Mouse (Mus musculus) adrenal gland, postnatal 10 days (tissue): ENCODE measurements around the gene Taok1. TPM values are rescaled to one million over a fixed set of nuclear protein-coding genes. Genes with fewer than 3 reads are reported as not detected.
A peak's percentile ranks its signal among the peaks of the same experiment; 100 is the strongest.
"Not testable (repeated sequence)": the region's sequence is repeated elsewhere in the genome, so short reads cannot be mapped to it uniquely, and the experiment has no call there.

Experiments used
- DNase-seq: peaks from one replicate; pipeline ENCODE4 v3.0.0; 2021; ENCODE audit warnings: mixed read lengths
- total RNA-seq, 2 experiments: library from RNA; stranded (reverse); gene quantifications; 2 replicates each; pipeline ENCODE4 v1.2.3; 2021

Taok1 gene
- total RNA-seq, 2 experiments from 2014 or later: 45.4 to 52.4 TPM

DNA sequence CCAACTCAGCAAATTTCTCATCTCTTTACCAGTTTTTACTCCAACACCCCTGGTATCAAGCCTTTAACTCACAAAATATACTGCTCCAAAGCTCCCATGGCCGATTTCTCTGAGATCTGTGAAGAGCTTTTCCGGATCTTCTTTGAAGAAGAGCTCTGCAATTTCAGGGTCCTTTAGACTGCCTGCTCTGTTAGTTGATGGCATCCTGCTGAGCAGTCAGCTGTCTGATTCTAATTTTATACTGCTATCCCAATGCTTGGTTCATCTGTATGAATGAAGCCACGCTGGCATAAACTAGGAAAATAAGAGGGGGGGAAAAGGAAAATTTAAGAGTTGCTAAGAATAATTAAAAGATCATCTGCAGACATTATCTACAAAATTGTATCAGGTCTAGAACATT is 22.4 kb downstream of the Taok1 start:
- DNase-seq: no peak

GRCm38 (mm10) chr11:77545261-77545660 is 62.4 kb downstream of the Taok1 start:
- DNase-seq: no peak

DNA sequence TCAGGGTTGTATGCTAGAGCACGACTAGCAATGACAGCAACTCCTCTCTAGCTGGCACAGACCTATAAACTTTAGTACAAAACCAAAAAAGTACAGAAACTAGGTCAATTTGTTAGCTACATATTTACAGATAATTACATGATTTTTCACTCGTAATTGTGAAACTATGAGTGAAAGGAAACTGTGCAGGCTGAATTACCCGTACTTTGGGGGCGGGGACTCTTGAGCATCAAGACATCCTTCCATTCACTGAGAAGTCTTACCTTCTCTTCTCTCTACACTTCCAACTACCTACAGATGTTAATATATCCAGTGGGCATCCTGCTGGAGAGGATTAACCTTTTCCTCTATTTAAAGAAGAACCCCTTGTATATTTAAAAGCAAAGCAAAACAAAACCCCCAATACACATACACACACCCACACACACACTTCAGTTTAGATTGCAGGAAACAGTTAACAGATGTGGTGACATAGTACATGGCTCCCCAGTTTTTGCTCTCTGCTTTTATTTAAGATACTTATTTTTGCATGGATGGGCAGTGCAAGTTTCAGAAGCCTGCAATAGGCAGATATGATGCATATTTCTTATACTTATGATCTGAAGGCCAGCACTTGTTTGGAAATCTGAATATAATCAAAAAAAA is 75.3 kb downstream of the Taok1 start:
- DNase-seq: no peak

GRCm38 (mm10) chr11:77530862-77531261 is 76.8 kb downstream of the Taok1 start:
- no peak for DNase-seq

- DNase-seq: no peak
Observed at GRCm38 (mm10) chr11:77529644-77530043, 78.0 kb downstream of the Taok1 start.

DNA sequence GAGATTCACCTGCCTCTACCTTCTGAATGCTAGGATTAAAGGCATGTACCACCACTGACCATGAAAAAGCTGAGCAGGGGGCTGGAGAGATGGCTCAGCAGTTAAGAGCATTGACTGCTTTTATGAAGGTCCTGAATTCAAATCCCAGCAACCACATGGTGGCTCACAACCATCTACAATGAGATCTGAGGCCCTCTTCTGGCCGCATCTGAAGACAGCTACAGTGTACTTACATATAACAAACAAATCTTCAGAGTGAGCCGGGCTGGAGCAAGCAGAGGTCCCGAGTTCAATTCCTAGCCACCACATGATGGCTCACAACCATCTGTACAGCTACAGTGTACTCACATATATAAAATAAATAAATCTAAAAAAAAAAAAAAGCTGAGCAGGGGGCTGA is 79.2 kb downstream of the Taok1 start:
- DNase-seq: not testable (repeated sequence)

DNA sequence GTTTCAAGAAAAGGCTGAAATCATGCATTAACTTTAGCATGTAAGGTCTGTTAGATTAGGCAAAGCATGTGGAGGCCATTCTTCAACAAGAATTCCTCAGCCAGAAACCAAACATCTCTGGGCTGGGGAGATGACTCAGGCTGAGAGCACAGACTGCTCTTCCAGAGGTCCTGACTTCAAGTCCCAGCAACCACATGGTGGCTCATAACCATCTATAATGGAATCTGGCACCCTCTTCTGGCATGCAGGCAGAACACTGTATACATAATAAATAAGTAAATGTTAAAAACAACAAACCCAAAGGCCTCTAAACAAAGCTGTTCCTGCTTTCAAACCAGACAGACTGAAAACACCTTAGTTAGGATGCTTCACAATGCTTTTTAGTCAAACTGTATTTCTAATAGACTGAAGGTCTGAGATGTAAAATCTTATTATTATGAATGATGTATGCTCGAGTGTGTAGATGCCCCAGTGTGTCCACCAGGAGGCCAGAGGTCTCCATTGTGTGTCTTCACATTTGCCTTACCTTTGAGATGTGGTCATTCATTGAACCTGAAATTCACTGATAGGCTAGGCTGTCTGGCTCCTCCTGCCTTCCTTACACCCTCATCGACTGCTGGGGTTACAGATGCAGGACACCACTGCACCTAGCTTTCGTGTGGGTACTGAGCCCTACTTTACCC is 81.7 kb downstream of the Taok1 start:
- DNase-seq: no peak

DNA sequence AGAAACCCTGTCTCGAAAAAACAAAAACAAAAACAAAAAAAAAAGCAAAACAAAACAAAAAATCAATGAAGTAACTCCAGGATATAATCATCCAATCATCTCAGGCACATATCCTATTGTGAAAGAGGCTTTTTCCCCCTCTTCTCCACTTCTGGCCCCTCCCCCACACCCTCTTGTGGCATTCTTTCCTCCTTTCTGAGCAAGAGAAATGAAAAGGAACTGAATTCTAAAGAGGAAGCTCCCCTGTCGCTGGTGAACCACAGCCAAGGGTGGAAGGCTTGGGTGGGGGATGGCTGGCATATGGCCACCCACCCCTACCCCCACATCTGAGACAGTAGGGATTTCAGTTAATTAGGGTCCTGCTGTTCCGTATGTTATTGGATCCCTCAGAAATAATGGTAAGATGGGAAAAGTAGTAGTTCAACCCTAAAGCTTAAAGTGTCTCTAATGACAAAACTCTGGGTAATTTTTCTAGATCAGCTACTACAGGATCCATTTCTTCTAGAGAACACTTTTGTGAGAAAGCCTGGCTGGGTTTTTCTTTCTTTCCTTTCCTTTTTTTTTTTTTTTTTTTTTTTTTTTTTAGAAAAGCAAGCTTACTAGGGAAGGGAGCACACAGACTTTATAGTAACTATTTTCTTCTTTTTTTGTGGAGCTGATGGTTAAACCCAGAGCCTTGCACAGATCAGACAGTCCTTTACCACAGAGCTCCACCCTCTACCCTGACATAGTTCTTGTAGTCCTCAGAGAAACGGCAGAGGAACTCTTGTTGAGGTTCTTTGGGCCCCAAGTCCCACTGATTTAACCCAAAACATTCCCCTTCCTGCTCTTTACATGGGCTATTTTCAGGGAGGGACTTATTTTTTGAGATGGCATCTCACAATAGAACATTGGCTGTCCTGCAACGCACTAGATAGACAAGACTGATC is 86.8 kb downstream of the Taok1 start:
- no peak for DNase-seq

DNA sequence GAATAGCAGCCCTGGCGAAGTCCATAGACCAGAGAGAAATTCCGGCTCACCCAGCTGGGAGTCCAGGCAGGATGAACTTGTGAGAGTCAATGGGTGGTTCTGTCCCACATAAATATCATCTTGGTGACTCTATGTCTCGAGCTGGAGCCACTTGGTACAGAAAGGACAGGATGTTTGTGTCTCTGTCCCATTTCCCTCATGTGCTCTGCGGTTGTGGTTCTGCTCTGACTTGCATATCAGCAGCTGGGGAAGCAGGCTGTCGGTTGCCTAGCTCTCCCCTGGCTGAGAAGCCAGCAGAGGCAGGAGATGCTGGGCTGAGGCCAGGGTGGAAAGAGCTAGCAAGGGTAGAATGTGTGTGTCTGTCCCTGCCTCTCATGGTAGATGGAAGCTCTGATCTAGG is 88.6 kb downstream of the Taok1 start, which contains the start of gene Gm10392:
TSS of gene Gm10392 (minus strand) at position 156 of the 400 bp plus-strand sequence.
- no peak for DNase-seq

GRCm38 (mm10) chr11:77518051-77518798 is 89.4 kb downstream of the Taok1 start:
- DNase-seq: peak; percentile 58

GRCm38 (mm10) chr11:77516553-77517425 is 90.8 kb downstream of the Taok1 start:
- peak; percentile 36 for DNase-seq

GRCm38 (mm10) chr11:77515637-77516552 is 91.7 kb downstream of the Taok1 start, which contains the start of gene Trp53i13:
Gene Trp53i13 (minus strand): TSS chr11:77515980.
- DNase-seq: peak; percentile 69

DNA sequence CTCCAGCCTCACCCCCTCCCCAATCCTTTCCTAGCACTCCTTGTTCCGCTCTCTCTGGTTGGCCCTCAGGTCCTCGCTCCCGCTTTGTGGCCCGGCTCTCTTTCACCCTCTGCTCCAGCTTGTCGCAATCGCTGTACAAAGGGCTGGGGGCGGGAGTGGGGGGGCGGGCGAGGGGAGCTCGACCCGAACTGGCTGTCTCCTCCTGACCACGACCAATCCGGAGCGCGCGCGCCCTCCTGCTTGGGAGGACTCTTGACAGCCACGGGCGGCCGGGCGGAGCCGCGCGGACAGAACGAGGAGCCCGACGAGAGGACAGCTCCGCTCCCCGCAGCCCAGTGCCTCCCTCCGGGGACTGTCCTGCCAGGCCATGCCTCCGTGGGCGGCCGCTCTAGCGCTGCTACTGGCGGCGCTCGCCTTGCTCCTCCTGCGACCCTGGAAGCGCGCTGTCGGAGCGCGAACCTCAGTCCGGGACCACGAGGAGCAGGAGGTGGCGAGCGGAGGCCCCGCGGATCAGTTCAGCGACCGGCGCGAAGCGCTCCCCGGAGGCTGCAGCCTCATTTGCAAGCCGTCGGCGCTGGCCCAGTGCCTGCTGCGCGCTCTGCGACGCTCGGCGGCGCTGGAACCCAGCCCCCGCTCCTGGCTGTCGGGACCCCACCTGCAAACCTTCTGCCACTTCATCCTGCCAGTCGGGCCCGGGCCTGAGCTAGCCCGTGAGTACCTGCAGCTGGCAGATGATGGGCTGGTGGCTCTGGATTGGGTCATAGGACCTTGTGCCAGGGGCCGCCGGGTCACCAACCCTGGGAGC is 92.6 kb downstream of the Taok1 start, which contains the start of gene Abhd15:
TSS of gene Abhd15 (plus strand) at position 290 of the 805 bp plus-strand sequence.
- peak; percentile 95 for DNase-seq

- no peak for DNase-seq
Observed at GRCm38 (mm10) chr11:77514281-77514831, 93.3 kb downstream of the Taok1 start.

GRCm38 (mm10) chr11:77513811-77514170 is 93.8 kb downstream of the Taok1 start:
- DNase-seq: no peak

GRCm38 (mm10) chr11:77512891-77513810 is 94.5 kb downstream of the Taok1 start:
- peak; percentile 92 for DNase-seq

DNA sequence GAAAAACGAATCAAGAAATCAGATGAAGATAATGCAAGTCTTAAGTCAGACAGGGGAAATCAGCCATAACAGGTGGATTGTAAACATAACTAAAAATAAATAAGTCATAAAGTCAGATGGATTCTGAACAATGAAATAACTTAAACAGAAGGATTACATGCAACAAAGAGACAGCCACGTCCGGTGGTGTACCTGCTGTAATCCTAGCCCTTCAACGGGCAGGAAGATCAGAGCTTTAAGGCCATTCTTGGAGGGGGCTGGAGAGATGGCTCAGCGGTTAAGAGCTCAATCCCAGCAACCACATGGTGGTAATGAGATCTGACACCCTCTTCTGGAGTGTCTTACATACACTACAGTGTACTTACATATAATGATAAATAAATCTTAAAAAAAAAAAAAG is 96.3 kb downstream of the Taok1 start:
- no peak for DNase-seq
